Mouse (Mus musculus): ENCODE measurements at regions not wholly inside any gene's neighbourhood (a gene's known extent, or its start where the extent isn't known, plus 50 kb on each side); places are given as distances from the start of the nearest gene placed in this dataset.

DNA sequence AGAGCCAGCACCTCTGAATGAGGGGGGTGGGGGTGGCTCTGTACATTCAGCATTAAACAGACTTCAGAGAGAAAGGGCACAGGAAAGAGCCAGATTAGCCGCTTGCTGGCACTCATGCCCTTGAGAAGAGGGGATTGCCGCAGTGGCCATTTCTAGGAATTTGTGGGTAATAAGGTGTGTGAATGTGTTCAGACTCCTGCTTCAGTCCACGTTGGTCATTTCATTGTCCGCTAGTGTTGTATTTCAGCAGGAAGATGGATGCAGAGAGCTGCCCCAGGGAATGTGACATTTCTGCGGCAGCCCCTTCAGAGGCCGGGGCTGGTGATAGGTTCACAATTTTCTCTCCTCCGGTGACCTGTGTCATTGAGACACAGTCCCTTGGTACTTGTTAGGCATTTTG lies 247.1 kb upstream of the Kcnab2 start:
- no peak overlapping the region for H3K4me2 ChIP-seq (replicated peaks; ENCODE audit: low read depth, low read length)
- no peaks in the 10 kb centered on the region for H3K27me3 ChIP-seq (ENCODE audit: control insufficient read depth, insufficient read depth, low read length)
- no peak for ATAC-seq (ENCODE audit: low FRiP score)
- H3K27ac ChIP-seq (ENCODE audit: low read depth, low read length): no peak overlapping the region
- H3K36me3 ChIP-seq (ENCODE audit: control insufficient read depth, insufficient read depth, low read length): no peaks in the 10 kb centered on the region
- WGBS: 65% methylated on average over 7 of the region's 7 CpGs
- H3K4me1 ChIP-seq (replicated peaks; ENCODE audit: control insufficient read depth, insufficient read depth, low read length): 0 out of 2 replicates have a peak, but pooled peaks cover 2% of the 10 kb centered on the region
- no peak overlapping the region for H3K4me3 ChIP-seq (ENCODE audit: low read depth, low read length)
- no peak for DNase-seq (ENCODE audit: low spot score)
- H3K9me3 ChIP-seq (ENCODE audit: control insufficient read depth, low read length): no peaks in the 10 kb centered on the region
- H3K9ac ChIP-seq (ENCODE audit: low read depth, low read length): no peak overlapping the region

DNA sequence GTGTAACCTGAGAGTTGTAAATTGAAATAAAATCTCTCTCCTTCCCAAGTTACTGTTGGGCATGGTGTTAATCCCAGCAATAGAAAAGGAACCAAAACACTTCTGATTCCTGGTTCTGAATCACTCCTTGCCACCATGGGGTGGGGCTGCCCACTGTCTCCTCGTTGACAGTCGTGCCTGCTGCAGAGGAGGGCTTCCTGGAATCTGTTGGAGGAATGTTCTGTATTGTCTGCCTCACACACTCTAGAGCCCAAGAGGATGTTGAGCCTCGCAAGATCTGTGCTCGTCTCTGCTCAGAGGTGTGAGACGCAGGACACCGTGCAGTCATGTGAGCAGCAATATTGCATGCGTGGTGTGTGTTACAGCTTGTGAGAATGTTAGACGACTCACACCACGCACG lies 246.4 kb upstream of the Kcnab2 start:
- Histone ChIP-seq H3K36me3 (ENCODE audit: control insufficient read depth, insufficient read depth, low read length) (no peaks in the 10 kb centered on the region), H3K27me3 (ENCODE audit: control insufficient read depth, insufficient read depth, low read length) (no peaks in the 10 kb centered on the region), H3K9ac (ENCODE audit: low read depth, low read length) (no peak overlapping the region), H3K27ac (ENCODE audit: low read depth, low read length) (no peak overlapping the region), H3K4me1 (replicated peaks; ENCODE audit: control insufficient read depth, insufficient read depth, low read length) (0 out of 2 replicates have a peak, but pooled peaks cover 2% of the 10 kb centered on the region), H3K4me2 (replicated peaks; ENCODE audit: low read depth, low read length) (no peak overlapping the region), H3K9me3 (ENCODE audit: control insufficient read depth, low read length) (no peaks in the 10 kb centered on the region), H3K4me3 (ENCODE audit: low read depth, low read length) (no peak overlapping the region)
- ATAC-seq (ENCODE audit: low FRiP score): no peak
- WGBS: 82% methylated on average over 10 of the region's 10 CpGs
- DNase-seq (ENCODE audit: low spot score): no peak

DNA sequence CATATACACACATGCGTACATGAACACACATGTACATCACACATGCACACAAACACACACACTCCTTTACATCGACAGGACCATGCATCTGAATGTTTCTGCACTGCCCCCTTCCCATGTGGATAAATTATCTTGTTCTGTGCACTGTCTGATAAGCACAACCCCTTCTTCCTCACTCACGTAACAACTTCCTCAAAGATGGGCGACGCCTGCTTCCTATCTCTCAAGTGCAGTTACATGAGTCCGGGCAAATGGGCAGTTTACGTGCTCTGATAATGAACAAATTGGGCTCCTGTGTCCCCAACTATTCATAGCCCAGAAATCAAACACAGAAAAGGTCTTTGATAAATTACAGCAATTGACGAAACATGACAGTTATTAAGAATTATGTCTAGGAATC lies 242.9 kb upstream of the Kcnab2 start:
- no peaks in the 10 kb centered on the region for H3K27me3 ChIP-seq (ENCODE audit: control insufficient read depth, insufficient read depth, low read length)
- 90% methylated on average over 8 of the region's 8 CpGs for WGBS
- H3K9me3 ChIP-seq (ENCODE audit: control insufficient read depth, low read length): no peaks in the 10 kb centered on the region
- no peak overlapping the region for H3K4me2 ChIP-seq (replicated peaks; ENCODE audit: low read depth, low read length)
- H3K9ac ChIP-seq (ENCODE audit: low read depth, low read length): no peak overlapping the region
- ATAC-seq (ENCODE audit: low FRiP score) (no peak), DNase-seq (ENCODE audit: low spot score) (no peak)
- no peak overlapping the region for H3K4me3 ChIP-seq (ENCODE audit: low read depth, low read length)
- H3K27ac ChIP-seq (ENCODE audit: low read depth, low read length): no peak overlapping the region
- H3K4me1 ChIP-seq (replicated peaks; ENCODE audit: control insufficient read depth, insufficient read depth, low read length): no peaks in the 10 kb centered on the region
- H3K36me3 ChIP-seq (ENCODE audit: control insufficient read depth, insufficient read depth, low read length): no peaks in the 10 kb centered on the region

DNA sequence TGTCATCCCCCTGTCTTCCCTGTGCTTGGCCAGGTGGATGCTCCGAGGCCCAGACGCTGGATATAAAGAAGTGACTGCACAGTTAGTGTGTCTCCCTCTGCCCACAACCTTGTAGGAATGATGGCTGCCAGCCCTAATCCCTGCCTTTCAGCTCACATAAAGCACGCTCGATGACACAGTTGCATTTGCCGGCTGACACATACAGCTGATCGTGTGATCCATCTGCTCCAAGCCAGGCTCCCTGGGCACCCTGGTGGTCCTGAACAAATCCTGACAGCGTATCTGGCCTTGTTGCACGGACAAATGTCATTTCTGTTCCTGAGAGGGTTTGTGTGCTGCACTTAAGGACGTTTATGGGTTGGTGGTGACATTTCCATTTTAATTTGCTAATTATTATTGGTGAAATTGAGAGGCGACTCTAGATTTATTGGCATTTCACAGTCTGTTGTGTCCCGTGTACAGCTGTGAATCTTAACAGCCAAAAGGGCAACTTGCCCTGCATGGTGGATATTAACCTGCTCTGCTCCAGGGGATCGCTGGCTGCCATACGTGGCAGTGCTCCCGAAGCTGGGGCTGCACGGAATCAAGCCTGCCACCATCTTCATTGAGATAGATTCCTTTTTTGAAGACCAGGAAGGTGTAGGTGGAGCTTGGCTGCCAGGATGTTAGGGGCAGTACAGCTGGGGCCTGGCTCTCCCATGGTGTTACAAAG lies 241.9 kb upstream of the Kcnab2 start:
- Histone ChIP-seq H3K4me2 (replicated peaks; ENCODE audit: low read depth, low read length) (no peak overlapping the region), H3K9me3 (ENCODE audit: control insufficient read depth, low read length) (no peaks in the 10 kb centered on the region), H3K36me3 (ENCODE audit: control insufficient read depth, insufficient read depth, low read length) (no peaks in the 10 kb centered on the region), H3K27me3 (ENCODE audit: control insufficient read depth, insufficient read depth, low read length) (no peaks in the 10 kb centered on the region), H3K27ac (ENCODE audit: low read depth, low read length) (no peak overlapping the region), H3K9ac (ENCODE audit: low read depth, low read length) (no peak overlapping the region), H3K4me3 (ENCODE audit: low read depth, low read length) (no peak overlapping the region), H3K4me1 (replicated peaks; ENCODE audit: control insufficient read depth, insufficient read depth, low read length) (no peaks in the 10 kb centered on the region)
- ATAC-seq (ENCODE audit: low FRiP score): no peak
- no peak for DNase-seq (ENCODE audit: low spot score)
- 87% methylated on average over 15 of the region's 15 CpGs for WGBS

DNA sequence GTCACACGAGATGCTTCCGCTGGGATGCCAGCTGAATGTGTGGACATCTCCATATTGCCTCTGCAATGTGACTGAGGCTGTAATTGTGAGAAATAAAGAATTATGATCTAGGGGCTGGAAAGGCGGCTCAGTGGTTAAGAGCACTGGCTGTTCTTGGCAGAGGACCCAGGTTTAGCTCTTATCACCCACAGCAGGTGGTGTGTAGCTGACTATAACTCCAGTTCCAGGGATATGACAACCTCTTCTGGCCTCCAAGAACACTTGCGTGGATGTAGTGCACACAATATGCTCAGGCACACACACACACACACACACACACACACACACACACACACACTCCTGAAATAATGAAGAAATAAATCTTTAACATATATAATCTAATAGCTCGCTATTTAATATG lies 232.7 kb upstream of the Kcnab2 start:
- H3K4me2 ChIP-seq (replicated peaks; ENCODE audit: low read depth, low read length): no peak overlapping the region
- no peak overlapping the region for H3K4me3 ChIP-seq (ENCODE audit: low read depth, low read length)
- ATAC-seq (ENCODE audit: low FRiP score) (no peak), DNase-seq (ENCODE audit: low spot score) (no peak)
- H3K27me3 ChIP-seq (ENCODE audit: control insufficient read depth, insufficient read depth, low read length): no peaks in the 10 kb centered on the region
- no peak overlapping the region for H3K9ac ChIP-seq (ENCODE audit: low read depth, low read length)
- 91% methylated on average over 5 of the region's 5 CpGs for WGBS
- H3K9me3 ChIP-seq (ENCODE audit: control insufficient read depth, low read length): no peaks in the 10 kb centered on the region
- no peak overlapping the region for H3K27ac ChIP-seq (ENCODE audit: low read depth, low read length)
- H3K36me3 ChIP-seq (ENCODE audit: control insufficient read depth, insufficient read depth, low read length): no peaks in the 10 kb centered on the region
- no peaks in the 10 kb centered on the region for H3K4me1 ChIP-seq (replicated peaks; ENCODE audit: control insufficient read depth, insufficient read depth, low read length)

DNA sequence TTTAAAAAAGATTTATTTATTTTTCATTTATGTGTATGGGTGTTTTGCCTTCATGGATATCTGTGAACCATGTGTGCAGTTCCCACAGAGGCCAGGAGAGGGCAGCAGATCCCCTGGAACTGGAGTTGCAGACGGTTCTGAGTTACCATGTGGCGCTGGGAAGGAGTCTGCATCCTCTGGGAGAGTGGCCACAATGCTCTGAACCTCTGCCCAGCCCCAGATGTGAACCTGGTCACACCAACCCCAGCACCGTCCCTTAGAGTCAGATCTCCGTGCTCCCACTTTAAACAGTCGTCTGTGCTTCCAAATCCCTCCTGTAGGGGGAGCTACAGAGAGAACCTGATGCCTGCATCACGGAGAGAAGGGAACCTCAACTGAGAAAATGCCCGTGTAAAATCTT lies 222.5 kb upstream of the Kcnab2 start:
- DNase-seq (ENCODE audit: low spot score): peak; percentile 3
- Histone ChIP-seq H3K4me1 (replicated peaks; ENCODE audit: control insufficient read depth, insufficient read depth, low read length) (peaks cover 8% of the 10 kb centered on the region), H3K36me3 (ENCODE audit: control insufficient read depth, insufficient read depth, low read length) (no peaks in the 10 kb centered on the region), H3K4me3 (ENCODE audit: low read depth, low read length) (no peak overlapping the region), H3K9ac (ENCODE audit: low read depth, low read length) (no peak overlapping the region), H3K27me3 (ENCODE audit: control insufficient read depth, insufficient read depth, low read length) (no peaks in the 10 kb centered on the region), H3K4me2 (replicated peaks; ENCODE audit: low read depth, low read length) (no peak overlapping the region), H3K27ac (ENCODE audit: low read depth, low read length) (no peak overlapping the region), H3K9me3 (ENCODE audit: control insufficient read depth, low read length) (no peaks in the 10 kb centered on the region)
- WGBS: 81% methylated on average over 7 of the region's 7 CpGs
- no peak for ATAC-seq (ENCODE audit: low FRiP score)

DNA sequence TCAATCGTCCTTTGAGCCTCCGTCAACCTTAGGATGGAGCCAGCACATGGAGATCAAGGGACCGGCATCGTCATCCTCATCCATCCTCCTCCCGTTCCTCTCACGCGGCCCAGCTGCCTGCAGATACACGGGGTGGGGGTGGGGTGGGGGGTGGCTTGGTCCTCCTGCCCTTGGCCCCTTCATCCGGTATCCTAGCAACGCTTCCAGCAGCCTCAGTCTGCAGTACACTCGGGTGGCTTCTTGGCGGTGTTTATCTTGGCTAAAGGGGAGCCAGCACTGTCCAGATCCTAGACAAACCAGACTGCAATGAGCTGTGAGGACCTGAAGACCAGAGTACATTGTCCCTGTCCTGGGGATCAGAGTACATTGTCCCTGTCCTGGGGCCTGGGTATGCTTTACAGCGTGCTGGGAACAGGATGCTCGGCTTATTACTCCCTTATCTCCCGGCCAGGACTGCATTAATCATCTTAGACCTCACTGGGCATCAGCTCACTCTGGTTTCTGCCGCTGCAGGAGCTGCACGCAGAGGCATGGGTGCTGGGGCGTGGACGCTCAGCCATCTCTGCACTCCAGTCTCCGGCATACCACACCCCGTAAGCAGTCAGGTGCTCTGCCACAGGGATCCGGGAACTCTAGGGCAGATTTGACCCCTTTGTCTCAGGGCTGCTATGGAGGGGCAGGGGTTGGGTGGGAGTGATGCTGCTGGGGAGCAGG lies 219.7 kb upstream of the Kcnab2 start:
- Histone ChIP-seq H3K36me3 (ENCODE audit: control insufficient read depth, insufficient read depth, low read length) (no peaks in the 10 kb centered on the region), H3K27ac (ENCODE audit: low read depth, low read length) (peak overlapping the region; percentile 76), H3K4me2 (replicated peaks; ENCODE audit: low read depth, low read length) (peak overlapping the region; percentile 24; the same call in 1 of the 2 replicates), H3K4me3 (ENCODE audit: low read depth, low read length) (no peak overlapping the region), H3K9me3 (ENCODE audit: control insufficient read depth, low read length) (no peaks in the 10 kb centered on the region), H3K27me3 (ENCODE audit: control insufficient read depth, insufficient read depth, low read length) (no peaks in the 10 kb centered on the region), H3K9ac (ENCODE audit: low read depth, low read length) (no peak overlapping the region), H3K4me1 (replicated peaks; ENCODE audit: control insufficient read depth, insufficient read depth, low read length) (peaks cover 8% of the 10 kb centered on the region)
- peak; percentile 71 for DNase-seq (ENCODE audit: low spot score)
- 37% methylated on average over 22 of the region's 22 CpGs for WGBS
- ATAC-seq (ENCODE audit: low FRiP score): peak; percentile 79

DNA sequence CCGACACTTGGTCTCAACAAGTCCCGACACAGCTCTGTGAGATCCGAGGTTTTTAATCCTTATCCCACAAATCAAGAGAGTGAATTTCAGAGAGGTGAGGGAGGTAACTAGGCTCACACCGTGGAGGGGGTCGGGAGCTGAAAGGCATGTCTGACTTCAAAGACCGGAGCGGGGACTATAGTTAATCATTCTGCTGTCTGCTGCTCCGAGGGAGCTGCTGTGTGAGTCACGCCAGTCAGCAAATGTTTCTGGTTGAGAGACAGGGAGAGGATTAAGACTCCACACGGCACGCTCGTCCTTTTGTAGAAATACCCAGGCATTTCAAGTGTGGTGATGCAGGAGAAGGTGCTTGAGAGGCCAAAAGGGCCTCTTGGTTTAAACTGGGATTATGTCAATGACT lies 214.1 kb upstream of the Kcnab2 start:
- Histone ChIP-seq H3K4me1 (replicated peaks; ENCODE audit: control insufficient read depth, insufficient read depth, low read length) (peaks cover 3% of the 10 kb centered on the region; the same call in 1 of the 2 replicates), H3K9me3 (ENCODE audit: control insufficient read depth, low read length) (no peaks in the 10 kb centered on the region), H3K4me2 (replicated peaks; ENCODE audit: low read depth, low read length) (no peak overlapping the region), H3K4me3 (ENCODE audit: low read depth, low read length) (no peak overlapping the region), H3K9ac (ENCODE audit: low read depth, low read length) (no peak overlapping the region), H3K27ac (ENCODE audit: low read depth, low read length) (no peak overlapping the region), H3K36me3 (ENCODE audit: control insufficient read depth, insufficient read depth, low read length) (no peaks in the 10 kb centered on the region), H3K27me3 (ENCODE audit: control insufficient read depth, insufficient read depth, low read length) (no peaks in the 10 kb centered on the region)
- 44% methylated on average over 12 of the region's 12 CpGs for WGBS
- no peak for DNase-seq (ENCODE audit: low spot score)
- no peak for ATAC-seq (ENCODE audit: low FRiP score)

DNA sequence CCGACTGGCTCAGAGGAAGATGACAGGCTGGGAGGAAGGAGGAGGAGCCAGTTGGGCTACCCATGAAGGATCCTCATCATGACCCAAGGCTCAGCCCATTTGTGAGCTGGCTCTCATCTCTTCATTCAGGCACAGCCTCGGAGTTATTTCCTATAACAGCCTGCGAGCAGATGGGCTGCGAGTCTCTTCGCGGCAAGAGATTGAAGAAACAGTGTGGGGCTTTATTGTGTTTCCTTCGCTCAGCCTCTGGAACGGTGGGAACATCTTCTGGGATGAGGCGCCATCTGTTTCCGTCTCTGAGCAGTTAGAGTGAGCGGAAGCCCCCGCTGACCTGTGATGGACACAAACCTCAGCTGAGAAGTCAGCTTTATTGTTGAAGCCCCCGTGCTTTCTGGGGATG lies 213.6 kb upstream of the Kcnab2 start:
- Histone ChIP-seq H3K4me1 (replicated peaks; ENCODE audit: control insufficient read depth, insufficient read depth, low read length) (no peaks in the 10 kb centered on the region), H3K36me3 (ENCODE audit: control insufficient read depth, insufficient read depth, low read length) (no peaks in the 10 kb centered on the region), H3K9ac (ENCODE audit: low read depth, low read length) (no peak overlapping the region), H3K4me3 (ENCODE audit: low read depth, low read length) (no peak overlapping the region), H3K4me2 (replicated peaks; ENCODE audit: low read depth, low read length) (no peak overlapping the region), H3K27ac (ENCODE audit: low read depth, low read length) (no peak overlapping the region), H3K27me3 (ENCODE audit: control insufficient read depth, insufficient read depth, low read length) (no peaks in the 10 kb centered on the region), H3K9me3 (ENCODE audit: control insufficient read depth, low read length) (no peaks in the 10 kb centered on the region)
- 68% methylated on average over 13 of the region's 13 CpGs for WGBS
- ATAC-seq (ENCODE audit: low FRiP score): no peak
- DNase-seq (ENCODE audit: low spot score): no peak
